Mouse (Mus musculus) cerebellum, adult 2 months (tissue): Measurements from ENCODE around the gene Cplx3. TPM values are rescaled to one million over a fixed set of nuclear protein-coding genes. Genes with fewer than 3 reads are reported as not detected.

ENCODE experiments used
- DNase-seq, 2 experiments: peaks; one replicate each; pipeline ENCODE4 v3.0.0; 2021
- H3K27ac ChIP-seq: fragments of 200-500 bp; 2 replicates; pipeline ENCODE4 v1.5.1; 2012; ENCODE audit warnings: low read length, control low read depth, inconsistent platforms; ENCODE audit not compliant: insufficient read depth
- H3K27me3 ChIP-seq: fragments of 200-500 bp; 2 replicates; pipeline ENCODE4 v1.6.1; 2012; ENCODE audit warnings: inconsistent platforms, mild to moderate bottlenecking, low read length, moderate library complexity; ENCODE audit not compliant: control insufficient read depth, insufficient read depth
- H3K4me1 ChIP-seq: fragments of 200-500 bp; 2 replicates; pipeline ENCODE4 v1.6.1; 2011; ENCODE audit warnings: low read length; ENCODE audit not compliant: control insufficient read depth, insufficient read depth
- H3K4me3 ChIP-seq: fragments of 200-500 bp; replicated peaks from 2 replicates; pipeline ENCODE3; 2011; ENCODE audit warnings: mild to moderate bottlenecking, low read depth, low read length, control low read depth; ENCODE audit not compliant: insufficient read depth
- CTCF ChIP-seq: fragments of 200-500 bp; IDR thresholded peaks from 2 replicates; pipeline ENCODE4 v1.5.1; 2011; ENCODE audit warnings: low read depth, mild to moderate bottlenecking, control low read depth, low read length, moderate library complexity, borderline replicate concordance; ENCODE audit not compliant: insufficient read depth
- POLR2A ChIP-seq: fragments of 200-500 bp; IDR thresholded peaks from 2 replicates; pipeline ENCODE4 v1.6.1; 2011; ENCODE audit warnings: low read length, control low read depth, borderline replicate concordance; ENCODE audit not compliant: insufficient read depth
- WGBS: fragments of 180-500 bp; shearing (Covaris S2); methylation state at CpG from one replicate; pipeline ENCODE4 v1.1.7; 2018; 5-methylcytosine and 5-hydroxymethylcytosine counted together
- polyA plus RNA-seq: library from polyadenylated mRNA; depleted of rRNA; stranded (reverse); fragments of >200 nt; gene quantifications from 2 replicates; pipeline ENCODE4 v1.2.3, GENCODE M21; 2012

The Cplx3 gene
- polyA plus RNA-seq, 1 experiment = 1.4 TPM

- H3K4me1 ChIP-seq = peaks cover 41% of the 10 kb centered on the region
- no peak for TF ChIP-seq CTCF
- no peak for TF ChIP-seq POLR2A
- no peak overlapping the region for H3K27ac ChIP-seq
- 74% methylated on average over 13 of the region's 13 CpGs for WGBS
- H3K4me3 ChIP-seq = no peak overlapping the region
- H3K27me3 ChIP-seq = no peaks in the 10 kb centered on the region
- DNase-seq = no peak
Observed at GRCm38 (mm10) chr9:57641775-57642550, 35.9 kb upstream of the Cplx3 start.

GRCm38 (mm10) chr9:57641022-57641421 is 34.9 kb upstream of the Cplx3 start:
- TF ChIP-seq CTCF = no peak
- TF ChIP-seq POLR2A = no peak
- DNase-seq = no peak
- H3K4me3 ChIP-seq = no peak overlapping the region
- H3K27ac ChIP-seq = no peak overlapping the region
- H3K4me1 ChIP-seq = peaks cover 41% of the 10 kb centered on the region
- WGBS = 83% methylated on average over 1 of the region's 1 CpGs
- no peaks in the 10 kb centered on the region for H3K27me3 ChIP-seq

- H3K27me3 ChIP-seq = no peaks in the 10 kb centered on the region
- no peak overlapping the region for H3K27ac ChIP-seq
- DNase-seq = no peak
- WGBS = 31% methylated on average over 15 of the region's 15 CpGs
- TF ChIP-seq CTCF = no peak
- no peak for TF ChIP-seq POLR2A
- peaks cover 41% of the 10 kb centered on the region for H3K4me1 ChIP-seq
- H3K4me3 ChIP-seq = no peak overlapping the region
Observed at GRCm38 (mm10) chr9:57640384-57640783, 34.3 kb upstream of the Cplx3 start.

GRCm38 (mm10) chr9:57639661-57640328 is 33.7 kb upstream of the Cplx3 start:
- Histone ChIP-seq H3K4me3 (no peak overlapping the region), H3K27ac (no peak overlapping the region), H3K4me1 (peaks cover 41% of the 10 kb centered on the region), H3K27me3 (no peaks in the 10 kb centered on the region)
- DNase-seq = no peak
- TF ChIP-seq POLR2A = no peak
- 62% methylated on average over 5 of the region's 5 CpGs for WGBS

GRCm38 (mm10) chr9:57638651-57639459 is 32.8 kb upstream of the Cplx3 start:
- 47% methylated on average over 8 of the region's 8 CpGs for WGBS
- TF ChIP-seq POLR2A (no peak), CTCF (no peak)
- Histone ChIP-seq H3K4me3 (no peak overlapping the region), H3K27ac (no peak overlapping the region), H3K27me3 (no peaks in the 10 kb centered on the region), H3K4me1 (peaks cover 48% of the 10 kb centered on the region)
- no peak for DNase-seq

- TF ChIP-seq CTCF (no peak), POLR2A (no peak)
- Histone ChIP-seq H3K27me3 (no peaks in the 10 kb centered on the region), H3K27ac (no peak overlapping the region), H3K4me3 (no peak overlapping the region), H3K4me1 (peaks cover 45% of the 10 kb centered on the region)
- WGBS = 27% methylated on average over 6 of the region's 6 CpGs
- DNase-seq = peak in 1 of 2 experiments; percentile 35
Observed at GRCm38 (mm10) chr9:57637741-57638322, 31.8 kb upstream of the Cplx3 start.

- Histone ChIP-seq H3K4me3 (no peak overlapping the region), H3K27me3 (no peaks in the 10 kb centered on the region), H3K27ac (no peak overlapping the region; the same call in 1 of the 2 replicates), H3K4me1 (peaks cover 44% of the 10 kb centered on the region)
- TF ChIP-seq POLR2A (no peak), CTCF (no peak)
- WGBS = 45% methylated on average over 3 of the region's 3 CpGs
- DNase-seq = no peak
Observed at GRCm38 (mm10) chr9:57637272-57637671, 31.2 kb upstream of the Cplx3 start.
